Mouse (Mus musculus) right cerebral cortex, adult 18-20 months (tissue): Measurements from ENCODE around the gene Sart1.
A peak's percentile ranks its signal among the peaks of the same experiment; 100 is the strongest.

Source experiments
- DNase-seq: peaks from one replicate; pipeline ENCODE4 v3.0.0; 2022; ENCODE audit warnings: mixed read lengths

Sart1 gene

DNA sequence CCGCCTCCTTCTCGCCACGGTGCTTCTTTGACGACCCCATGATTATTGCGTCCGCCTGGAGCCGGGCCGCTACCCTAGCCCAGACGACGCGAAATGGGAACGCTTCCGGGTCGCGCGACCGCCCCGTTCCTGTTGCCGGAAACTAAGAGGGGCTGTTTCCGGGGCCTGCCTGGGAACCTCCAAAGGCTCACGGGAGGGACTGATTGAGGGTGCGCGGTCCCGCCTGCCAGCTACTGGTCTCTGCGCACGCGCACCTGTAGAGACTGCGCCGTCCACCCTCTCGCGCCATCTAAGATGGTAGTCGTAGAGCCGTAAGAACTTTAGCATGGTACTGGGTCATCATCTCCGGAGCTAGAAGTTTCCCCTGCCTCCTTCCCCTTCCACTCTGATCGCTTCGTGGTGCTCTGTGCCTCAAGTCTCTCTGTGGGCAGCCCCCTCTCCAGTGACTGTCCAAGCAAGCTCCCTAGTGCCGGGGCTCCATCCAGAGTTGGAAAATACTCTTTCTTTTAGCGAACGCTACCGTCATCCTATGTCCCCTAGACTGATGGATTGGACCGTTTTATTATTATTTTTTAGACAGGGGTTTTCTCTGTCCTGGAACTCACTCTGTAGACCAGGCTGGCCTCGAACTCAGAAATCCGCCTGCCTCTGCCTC is at the start of gene Sart1:
TSS of gene Sart1 (minus strand) at position 116 of the 655 bp plus-strand sequence.
- peak; percentile 98 for DNase-seq

DNA sequence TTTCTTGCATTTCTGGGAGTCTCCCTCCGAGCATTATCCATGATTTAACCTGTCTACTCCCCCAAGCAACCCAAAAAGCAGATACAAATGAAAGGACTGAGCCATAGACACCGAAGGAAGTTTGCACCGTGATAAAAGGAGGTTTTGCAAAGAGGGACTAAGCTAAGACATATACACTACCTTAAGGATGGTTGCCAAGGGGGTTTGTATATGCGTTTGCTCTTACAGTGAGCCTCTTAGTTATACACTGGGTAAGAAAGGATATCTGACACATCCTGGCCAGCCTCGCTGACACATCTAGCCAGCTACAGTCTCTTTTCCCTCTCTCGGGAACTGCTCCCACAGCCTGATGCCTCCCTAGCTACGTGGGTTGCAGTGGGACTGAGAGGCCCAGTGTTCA is 45.4 kb upstream of the Sart1 start:
- no peak for DNase-seq

- no peak for DNase-seq
Measured at GRCm38 (mm10) chr19:5432992-5433852, 44.7 kb upstream of the Sart1 start.

- DNase-seq, result no peak
Measured at GRCm38 (mm10) chr19:5431911-5432464, 43.5 kb upstream of the Sart1 start.

GRCm38 (mm10) chr19:5430408-5430807 is 41.9 kb upstream of the Sart1 start:
- no peak for DNase-seq

DNA sequence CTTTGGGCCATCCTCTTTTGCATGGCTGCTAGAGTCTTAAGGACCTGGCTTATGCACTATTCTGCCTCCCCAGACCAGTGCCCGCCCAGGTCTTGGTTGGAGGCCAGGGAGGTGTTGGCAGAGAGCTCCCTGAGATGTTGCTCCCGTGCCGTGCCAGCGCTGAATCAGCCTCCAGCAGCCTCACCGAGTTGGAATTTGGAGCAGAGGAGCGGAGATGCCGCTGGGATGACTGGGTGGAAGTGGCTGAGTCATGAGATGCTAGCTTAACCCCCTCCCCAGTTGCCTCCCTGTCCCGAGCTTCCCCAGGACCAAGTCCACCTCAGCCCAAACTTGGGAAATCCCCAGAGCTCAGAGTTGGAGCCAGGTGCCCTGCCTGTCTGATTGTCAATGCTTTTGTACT is 41.3 kb upstream of the Sart1 start:
- DNase-seq, result no peak

DNA sequence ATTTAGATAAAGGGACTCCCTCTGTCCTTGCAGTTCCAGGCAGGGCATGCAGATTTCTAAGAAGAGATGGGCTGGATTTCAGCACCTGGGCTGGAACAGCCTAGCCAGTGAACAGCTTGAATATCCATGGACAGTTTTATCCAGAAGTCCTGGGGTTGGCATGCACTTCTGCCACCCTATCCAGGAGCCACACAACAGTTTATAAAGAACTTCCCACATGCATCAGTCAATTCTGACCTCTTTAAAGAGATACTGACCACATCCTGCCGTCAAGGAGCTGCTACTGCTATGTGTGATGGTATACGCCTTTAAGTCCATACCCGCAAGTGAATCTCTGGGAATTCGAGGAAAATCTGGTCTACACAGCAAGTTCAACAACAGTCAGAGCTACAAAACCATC is 40.7 kb upstream of the Sart1 start:
- no peak for DNase-seq

- no peak for DNase-seq
Measured at GRCm38 (mm10) chr19:5428083-5428482, 39.6 kb upstream of the Sart1 start.

GRCm38 (mm10) chr19:5426640-5427290 is 38.3 kb upstream of the Sart1 start:
- DNase-seq, result no peak

GRCm38 (mm10) chr19:5425906-5426565 is 37.5 kb upstream of the Sart1 start:
- DNase-seq, result no peak

DNA sequence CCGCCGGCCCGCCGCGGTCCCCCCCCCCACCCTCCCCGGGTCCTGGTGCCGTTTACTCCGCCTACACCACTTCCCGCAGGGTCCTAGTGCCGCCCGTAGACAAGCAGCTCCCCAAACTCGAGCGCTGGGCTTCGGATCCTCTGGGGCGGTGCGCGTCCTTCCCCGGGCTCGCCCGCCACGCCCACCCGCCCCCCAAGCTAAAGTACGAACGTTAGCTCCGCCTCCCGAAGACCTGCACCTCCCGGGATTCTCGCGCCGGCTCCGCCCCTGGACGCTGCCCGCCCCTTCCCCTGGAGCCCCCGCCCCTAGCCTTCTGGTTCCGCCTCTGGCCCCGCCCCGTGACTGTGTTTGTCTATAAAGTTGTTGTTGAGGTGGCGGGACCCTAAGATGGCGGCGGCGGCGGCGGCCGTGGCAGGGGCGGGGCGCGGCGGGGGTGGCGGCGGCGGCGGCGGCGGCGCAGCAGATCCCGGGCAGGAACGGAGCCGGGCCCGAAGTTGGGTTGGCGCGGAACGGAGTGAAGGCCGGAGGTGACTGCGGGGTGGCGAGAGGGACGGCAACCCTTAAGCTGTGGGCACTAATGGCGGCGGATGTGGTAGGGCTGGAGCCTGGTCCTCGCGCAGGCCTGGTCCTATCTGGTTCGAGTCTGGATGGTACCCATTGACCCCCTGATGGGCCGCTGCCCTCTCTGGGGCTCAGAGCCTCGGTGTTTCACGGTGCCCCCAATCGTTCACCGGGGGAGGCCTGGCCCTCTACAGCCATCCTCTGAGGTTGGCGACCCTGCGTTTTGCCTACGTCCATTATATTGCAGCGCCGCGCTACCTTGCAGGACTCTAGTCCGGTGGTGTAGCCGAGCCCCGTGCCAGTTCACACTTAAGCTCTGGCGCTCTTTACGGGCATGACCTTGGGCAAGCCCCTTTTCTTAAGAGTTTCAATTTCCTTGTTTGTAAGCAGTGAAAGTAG is 36.6 kb upstream of the Sart1 start, which contains the start of the genes Drap1 and AI837181:
TSS of gene Drap1 (minus strand) at position 198 of the 960 bp plus-strand sequence.
TSS of gene AI837181 (plus strand) at position 363 of the 960 bp plus-strand sequence.
- DNase-seq, result peak; percentile 95

DNA sequence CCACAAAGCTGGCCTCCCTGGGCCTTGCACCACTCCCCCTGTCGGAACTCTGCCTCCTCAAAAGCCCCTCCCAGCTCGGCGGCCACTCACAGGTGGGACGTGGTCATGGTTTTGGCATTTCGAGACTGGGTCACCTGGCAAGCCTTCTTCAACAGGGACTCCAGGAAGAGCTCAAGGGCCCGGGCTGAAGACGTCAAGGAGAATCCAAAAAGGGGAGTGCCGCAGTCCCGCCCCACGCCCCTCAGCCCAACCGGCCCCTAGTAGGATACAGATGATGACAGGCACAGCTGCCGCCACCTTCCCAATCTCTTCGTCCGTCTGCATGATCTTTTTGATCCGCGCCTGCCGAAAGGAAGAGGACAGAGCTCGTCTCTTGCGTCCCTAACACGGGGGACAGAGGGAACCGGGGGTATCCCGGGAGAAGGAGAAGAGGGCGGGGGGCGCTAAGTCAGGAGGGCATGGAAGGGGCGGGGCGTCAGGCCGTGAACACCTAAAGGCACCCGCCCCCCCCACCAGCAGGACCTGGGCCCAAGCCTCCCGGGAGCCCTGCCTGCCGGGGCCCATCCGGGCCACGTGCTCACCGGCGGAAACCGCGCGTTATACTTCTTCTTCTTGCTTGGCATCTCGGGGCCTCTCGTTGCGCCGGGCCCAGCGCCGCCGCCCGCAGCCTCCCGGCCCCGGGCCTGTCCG is 35.7 kb upstream of the Sart1 start:
- peak; percentile 26 for DNase-seq

DNA sequence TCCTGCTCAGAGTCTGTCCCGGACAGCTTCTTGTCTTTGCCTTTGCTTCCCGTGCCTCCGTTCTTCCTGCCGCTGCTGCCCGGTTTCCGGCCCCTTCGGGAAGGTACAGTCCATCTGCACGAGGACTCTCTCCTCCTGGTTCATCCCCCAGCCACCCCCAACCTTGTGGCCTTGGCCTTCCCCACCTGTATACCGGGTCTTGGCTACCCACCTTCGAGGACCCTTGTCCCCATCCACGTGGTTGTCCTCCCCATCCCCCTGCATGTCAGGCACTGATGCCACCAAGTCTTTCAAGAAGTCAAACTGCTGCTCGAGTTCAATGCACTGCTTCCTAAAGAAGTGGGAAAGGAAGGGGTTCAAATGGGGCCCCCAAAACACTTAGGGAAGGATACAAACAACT is 35.1 kb upstream of the Sart1 start:
- no peak for DNase-seq

GRCm38 (mm10) chr19:5422895-5423443 is 34.5 kb upstream of the Sart1 start:
- DNase-seq, result no peak

DNA sequence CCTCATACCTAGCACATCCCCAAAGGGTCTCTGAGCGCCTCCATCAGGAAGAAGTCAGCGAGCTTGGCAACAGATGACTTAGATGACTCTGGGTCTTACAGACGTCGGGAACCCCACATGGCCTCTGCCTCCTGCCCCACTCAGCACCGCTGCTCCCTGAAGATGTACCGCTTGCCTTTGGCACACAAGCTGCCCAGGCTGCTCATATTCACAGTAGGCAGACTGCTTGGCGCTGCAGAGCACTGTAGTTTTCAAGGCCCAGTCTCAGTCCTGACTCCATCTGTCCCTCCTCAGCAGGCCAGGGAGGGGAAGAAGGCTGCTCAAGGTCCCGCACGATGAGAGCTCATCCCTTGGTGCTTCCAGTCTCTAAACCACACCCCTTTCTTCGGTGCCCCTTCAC is 33.8 kb upstream of the Sart1 start:
- DNase-seq, result no peak

DNA sequence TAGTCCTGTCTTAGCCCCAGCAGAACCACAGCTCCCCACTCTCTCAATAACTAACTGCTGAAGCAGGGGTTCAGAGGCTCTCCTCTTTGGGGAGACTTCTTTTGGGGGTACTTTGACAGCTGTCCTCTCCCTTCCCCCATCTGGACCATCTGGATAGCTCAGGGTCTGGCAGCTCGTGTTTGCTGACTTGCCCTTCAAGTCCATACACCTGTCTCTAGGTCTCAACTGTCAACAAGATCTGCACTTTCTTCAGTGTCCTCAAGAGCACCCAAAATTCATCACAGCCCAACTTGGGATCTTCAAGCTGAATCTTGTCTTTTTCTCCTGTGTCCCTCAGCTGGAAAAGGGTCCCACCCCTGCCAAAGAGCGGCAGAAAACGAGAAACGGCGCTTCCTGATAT is 33.3 kb upstream of the Sart1 start:
- no peak for DNase-seq

DNA sequence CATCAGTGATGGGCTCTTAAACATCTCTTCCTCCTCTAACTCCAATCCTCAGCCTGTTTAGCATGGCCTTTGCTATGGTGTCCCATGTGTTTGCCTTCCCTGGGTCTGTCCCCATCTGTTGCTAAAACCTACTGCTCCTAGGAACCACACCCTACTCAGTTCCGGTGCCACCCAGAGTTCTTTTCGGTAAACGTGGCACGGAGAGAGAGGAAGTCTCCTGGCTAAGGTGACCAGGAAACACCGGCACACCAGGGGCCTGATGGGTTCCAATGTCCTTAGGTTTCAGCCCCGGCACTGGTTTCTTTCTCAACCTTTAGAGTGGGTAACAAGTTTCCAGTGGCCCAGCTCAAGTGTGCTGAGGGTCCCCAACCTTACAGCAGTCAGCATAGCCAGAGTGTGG is 32.1 kb upstream of the Sart1 start:
- no peak for DNase-seq

GRCm38 (mm10) chr19:5419630-5420029 is 31.1 kb upstream of the Sart1 start:
- no peak for DNase-seq

- no peak for DNase-seq
Measured at GRCm38 (mm10) chr19:5418750-5419466, 30.4 kb upstream of the Sart1 start.

- no peak for DNase-seq
Measured at GRCm38 (mm10) chr19:5414534-5414957, 26.0 kb upstream of the Sart1 start.
